8 mouse cellular contexts compared by ENCODE assay signal in genomic region chr7:140942341-140942740, GRCm38 (mm10). TPM values are rescaled to one million over a fixed set of nuclear protein-coding genes. Genes with fewer than 3 reads are reported as not detected.
DNase-seq lines count a peak whose midpoint lies in the region; ATAC-seq lines count a peak whose summit lies in the region.

No protein-coding gene starts in this region.

- H3K4me1 ChIP-seq in megakaryocyte, embryonic 14.5 days = peaks cover 86% of the 10 kb centered on the region
- H3K4me1 ChIP-seq in forebrain, embryonic 11.5 days (replicated peaks; ENCODE audit: control insufficient read depth, insufficient read depth, low read length) = peaks cover 2% of the 10 kb centered on the region; the same call in 1 of the 2 replicates
- peaks cover 37% of the 10 kb centered on the region for H3K4me1 ChIP-seq in limb, embryonic 12.5 days (replicated peaks)
- peaks cover 15% of the 10 kb centered on the region; the same call in 1 of the 2 replicates for H3K4me1 ChIP-seq in stomach, embryonic 14.5 days (ENCODE audit: control insufficient read depth, insufficient read depth, low read length)

- 67% methylated on average over 9 of the region's 9 CpGs for WGBS in forebrain, embryonic 11.5 days
- 49% methylated on average over 9 of the region's 9 CpGs for WGBS in limb, embryonic 12.5 days
- WGBS in stomach, embryonic 14.5 days = 39% methylated on average over 9 of the region's 9 CpGs

- DNase-seq in forebrain, embryonic 11.5 days (ENCODE audit: low spot score) = no peak
- no peak for DNase-seq in urinary bladder, adult 2 months (ENCODE audit: low spot score)
- no peak for DNase-seq in retina, postnatal 1 day
- DNase-seq in right cerebral cortex, postnatal 36 days (ENCODE audit: low spot score in 2 of 2) = no peak

- H3K4me3 ChIP-seq in megakaryocyte, embryonic 14.5 days (replicated peaks) = peak overlapping the region; percentile 93
- H3K4me3 ChIP-seq in forebrain, embryonic 11.5 days (ENCODE audit: low read depth, low read length) = peak overlapping the region; percentile 49
- peak overlapping the region; percentile 55 for H3K4me3 ChIP-seq in limb, embryonic 12.5 days (replicated peaks)
- H3K4me3 ChIP-seq in stomach, embryonic 14.5 days (ENCODE audit: low read depth, low read length) = peak overlapping the region; percentile 45

- H3K4me2 ChIP-seq in forebrain, embryonic 11.5 days (ENCODE audit: low read depth, low read length, severe bottlenecking) = peak overlapping the region; percentile 71
- peak overlapping the region; percentile 70 for H3K4me2 ChIP-seq in limb, embryonic 12.5 days
- H3K4me2 ChIP-seq in stomach, embryonic 14.5 days (replicated peaks; ENCODE audit: low read depth, low read length) = peak overlapping the region; percentile 70

- no peaks in the 10 kb centered on the region for H3K9me3 ChIP-seq in megakaryocyte, embryonic 14.5 days
- H3K9me3 ChIP-seq in forebrain, embryonic 11.5 days (ENCODE audit: control insufficient read depth, low read length) = no peaks in the 10 kb centered on the region
- no peaks in the 10 kb centered on the region for H3K9me3 ChIP-seq in limb, embryonic 12.5 days
- H3K9me3 ChIP-seq in stomach, embryonic 14.5 days (ENCODE audit: control insufficient read depth, low read depth, low read length) = no peaks in the 10 kb centered on the region

- H3K27ac ChIP-seq in forebrain, embryonic 11.5 days (ENCODE audit: low read depth, low read length) = no peak overlapping the region
- H3K27ac ChIP-seq in limb, embryonic 12.5 days = peak overlapping the region; percentile 83
- H3K27ac ChIP-seq in stomach, embryonic 14.5 days (ENCODE audit: low read length) = peak overlapping the region; percentile 94

- no peaks in the 10 kb centered on the region for H3K27me3 ChIP-seq in megakaryocyte, embryonic 14.5 days (replicated peaks)
- no peaks in the 10 kb centered on the region for H3K27me3 ChIP-seq in forebrain, embryonic 11.5 days (ENCODE audit: control insufficient read depth, insufficient read depth, low read length)
- no peaks in the 10 kb centered on the region for H3K27me3 ChIP-seq in limb, embryonic 12.5 days
- H3K27me3 ChIP-seq in stomach, embryonic 14.5 days (ENCODE audit: control insufficient read depth, insufficient read depth, low read length) = no peaks in the 10 kb centered on the region

- ATAC-seq in megakaryocyte, adult 5-6 weeks (ENCODE audit: poor library complexity, severe bottlenecking) = no peak
- no peak for ATAC-seq in forebrain, embryonic 11.5 days (replicated peaks; ENCODE audit: low FRiP score)
- no peak for ATAC-seq in limb, embryonic 12.5 days (ENCODE audit: insufficient number of reproducible peaks, insufficient read depth, low FRiP score, low TSS enrichment, low read depth)
- ATAC-seq in stomach, embryonic 14.5 days (ENCODE audit: insufficient number of reproducible peaks, insufficient read depth, low FRiP score, low read depth) = no peak

- H3K36me3 ChIP-seq in megakaryocyte, embryonic 14.5 days (replicated peaks; ENCODE audit: low read length) = peaks cover 47% of the 10 kb centered on the region
- H3K36me3 ChIP-seq in forebrain, embryonic 11.5 days (ENCODE audit: control insufficient read depth, insufficient read depth, low read length) = no peaks in the 10 kb centered on the region
- H3K36me3 ChIP-seq in limb, embryonic 12.5 days = peaks cover 32% of the 10 kb centered on the region
- peaks cover 20% of the 10 kb centered on the region for H3K36me3 ChIP-seq in stomach, embryonic 14.5 days (ENCODE audit: control insufficient read depth, insufficient read depth, low read length)

- peak overlapping the region; percentile 76 for H3K9ac ChIP-seq in forebrain, embryonic 11.5 days (ENCODE audit: low read length)
- H3K9ac ChIP-seq in limb, embryonic 12.5 days (replicated peaks) = peak overlapping the region; percentile 75
- H3K9ac ChIP-seq in stomach, embryonic 14.5 days (replicated peaks; ENCODE audit: low read depth, low read length) = peak overlapping the region; percentile 49

RNA-seq across cellular contexts. Expression of gene Pgghg, which starts 1.1 kb away (rescaled TPM):
- 6.6 and 7.4 TPM in 2 replicates for polyA plus RNA-seq in megakaryocyte, embryonic 14.5 days (2012; ENCODE audit: insufficient read depth, low replicate concordance)
- 8.7 and 9.3 TPM in 2 replicates for total RNA-seq in megakaryocyte, adult 5-6 weeks (2015)
- 7.8 and 10.2 TPM in 2 replicates for total RNA-seq in megakaryocyte, adult 5-6 weeks (2017)
- polyA plus RNA-seq in forebrain, embryonic 11.5 days (2014; fragmentation: Nextera tagmentation; extraction: Ambion mirVana) = 15.8 and 16.1 TPM in 2 replicates
- 18.9 and 21.5 TPM in 2 replicates for polyA plus RNA-seq in limb, embryonic 12.5 days (2016; fragmentation: Nextera tagmentation; extraction: Ambion mirVana)
- 28.7 and 31.0 TPM in 2 replicates for polyA plus RNA-seq in stomach, embryonic 14.5 days (2014; fragmentation: Nextera tagmentation; extraction: Ambion mirVana)
- polyA plus RNA-seq in urinary bladder, adult 2 months (2012; rRNA removed) = 41.5 and 49.5 TPM in 2 replicates

RNA-seq across cellular contexts. Expression of gene Ifitm5, which starts 7.8 kb away (rescaled TPM):
- not detected in 2 replicates for polyA plus RNA-seq in megakaryocyte, embryonic 14.5 days (2012; ENCODE audit: insufficient read depth, low replicate concordance)
- total RNA-seq in megakaryocyte, adult 5-6 weeks (2015) = 0.78 and 2.3 TPM in 2 replicates
- total RNA-seq in megakaryocyte, adult 5-6 weeks (2017) = 1.3 TPM in 1 of 2 replicates, not detected in the other
- polyA plus RNA-seq in forebrain, embryonic 11.5 days (2014; fragmentation: Nextera tagmentation; extraction: Ambion mirVana) = 0.49 TPM in 1 of 2 replicates, not detected in the other
- polyA plus RNA-seq in limb, embryonic 12.5 days (2016; fragmentation: Nextera tagmentation; extraction: Ambion mirVana) = 5.6 and 6.1 TPM in 2 replicates
- polyA plus RNA-seq in stomach, embryonic 14.5 days (2014; fragmentation: Nextera tagmentation; extraction: Ambion mirVana) = 2.0 and 2.6 TPM in 2 replicates
- polyA plus RNA-seq in urinary bladder, adult 2 months (2012; rRNA removed) = 1.3 and 1.7 TPM in 2 replicates

RNA-seq across cellular contexts. Expression of gene Gm45717, which starts 13.4 kb away (rescaled TPM):
- not detected in 2 replicates for polyA plus RNA-seq in megakaryocyte, embryonic 14.5 days (2012; ENCODE audit: insufficient read depth, low replicate concordance)
- total RNA-seq in megakaryocyte, adult 5-6 weeks (2015) = not detected in 2 replicates
- total RNA-seq in megakaryocyte, adult 5-6 weeks (2017) = 0.88 TPM in 1 of 2 replicates, not detected in the other
- not detected in 2 replicates for polyA plus RNA-seq in forebrain, embryonic 11.5 days (2014; fragmentation: Nextera tagmentation; extraction: Ambion mirVana)
- polyA plus RNA-seq in limb, embryonic 12.5 days (2016; fragmentation: Nextera tagmentation; extraction: Ambion mirVana) = not detected in 2 replicates
- polyA plus RNA-seq in stomach, embryonic 14.5 days (2014; fragmentation: Nextera tagmentation; extraction: Ambion mirVana) = not detected in 2 replicates
- polyA plus RNA-seq in urinary bladder, adult 2 months (2012; rRNA removed) = not detected in 2 replicates

RNA-seq across cellular contexts. Expression of gene Ifitm2, which starts 13.4 kb away (rescaled TPM):
- 93.8 and 722 TPM in 2 replicates for polyA plus RNA-seq in megakaryocyte, embryonic 14.5 days (2012; ENCODE audit: insufficient read depth, low replicate concordance)
- total RNA-seq in megakaryocyte, adult 5-6 weeks (2015) = 773 and 813 TPM in 2 replicates
- total RNA-seq in megakaryocyte, adult 5-6 weeks (2017) = 401 and 447 TPM in 2 replicates
- 225 and 231 TPM in 2 replicates for polyA plus RNA-seq in forebrain, embryonic 11.5 days (2014; fragmentation: Nextera tagmentation; extraction: Ambion mirVana)
- polyA plus RNA-seq in limb, embryonic 12.5 days (2016; fragmentation: Nextera tagmentation; extraction: Ambion mirVana) = 941 and 1,046 TPM in 2 replicates
- polyA plus RNA-seq in stomach, embryonic 14.5 days (2014; fragmentation: Nextera tagmentation; extraction: Ambion mirVana) = 1,395 and 1,501 TPM in 2 replicates
- 860 and 924 TPM in 2 replicates for polyA plus RNA-seq in urinary bladder, adult 2 months (2012; rRNA removed)

RNA-seq across cellular contexts. Expression of gene Nlrp6, which starts 21.6 kb away (rescaled TPM):
- polyA plus RNA-seq in megakaryocyte, embryonic 14.5 days (2012; ENCODE audit: insufficient read depth, low replicate concordance) = 18.0 and 21.3 TPM in 2 replicates
- total RNA-seq in megakaryocyte, adult 5-6 weeks (2015) = not detected in 2 replicates
- total RNA-seq in megakaryocyte, adult 5-6 weeks (2017) = not detected in 2 replicates
- 0.11 and 0.37 TPM in 2 replicates for polyA plus RNA-seq in forebrain, embryonic 11.5 days (2014; fragmentation: Nextera tagmentation; extraction: Ambion mirVana)
- not detected in 2 replicates for polyA plus RNA-seq in limb, embryonic 12.5 days (2016; fragmentation: Nextera tagmentation; extraction: Ambion mirVana)
- polyA plus RNA-seq in stomach, embryonic 14.5 days (2014; fragmentation: Nextera tagmentation; extraction: Ambion mirVana) = 1.2 and 2.2 TPM in 2 replicates
- not detected in 2 replicates for polyA plus RNA-seq in urinary bladder, adult 2 months (2012; rRNA removed)
